Mouse (Mus musculus): ENCODE measurements around the gene Eif4b. TPM values are rescaled to one million over a fixed set of nuclear protein-coding genes. Genes with fewer than 3 reads are reported as not detected.
A peak's percentile ranks its signal among the peaks of the same experiment; 100 is the strongest.

Gene Eif4b
- total RNA-seq, 2 experiments from 2014 or later: 82.3 to 204 TPM

GRCm38 (mm10) chr15:102101672-102102541, 28.3 kb downstream of the Eif4b start:
- no peak for ATAC-seq (ENCODE audit: poor library complexity, severe bottlenecking)

GRCm38 (mm10) chr15:102102548-102103121, 29.1 kb downstream of the Eif4b start:
- ATAC-seq (ENCODE audit: poor library complexity, severe bottlenecking): no peak

- ATAC-seq (ENCODE audit: poor library complexity, severe bottlenecking): no peak
Observed at GRCm38 (mm10) chr15:102103371-102103946, 29.9 kb downstream of the Eif4b start.

GRCm38 (mm10) chr15:102103947-102104555, 30.5 kb downstream of the Eif4b start:
- no peak for ATAC-seq (ENCODE audit: poor library complexity, severe bottlenecking)

GRCm38 (mm10) chr15:102105360-102105759, 31.8 kb downstream of the Eif4b start:
- ATAC-seq (ENCODE audit: poor library complexity, severe bottlenecking): no peak

- ATAC-seq (ENCODE audit: poor library complexity, severe bottlenecking): no peak
Observed at GRCm38 (mm10) chr15:102105764-102106730, 32.5 kb downstream of the Eif4b start.

- no peak for ATAC-seq (ENCODE audit: poor library complexity, severe bottlenecking)
Observed at GRCm38 (mm10) chr15:102106754-102107456, 33.3 kb downstream of the Eif4b start.

- peak; percentile 58 for ATAC-seq (ENCODE audit: poor library complexity, severe bottlenecking)
Observed at GRCm38 (mm10) chr15:102107689-102108573, 34.4 kb downstream of the Eif4b start.

GRCm38 (mm10) chr15:102108651-102109525, 35.3 kb downstream of the Eif4b start:
- ATAC-seq (ENCODE audit: poor library complexity, severe bottlenecking): peak; percentile 65

GRCm38 (mm10) chr15:102110271-102110670, 36.7 kb downstream of the Eif4b start:
- no peak for ATAC-seq (ENCODE audit: poor library complexity, severe bottlenecking)

- ATAC-seq (ENCODE audit: poor library complexity, severe bottlenecking): no peak
Observed at GRCm38 (mm10) chr15:102110701-102111494, 37.3 kb downstream of the Eif4b start.

- ATAC-seq (ENCODE audit: poor library complexity, severe bottlenecking): no peak
Observed at GRCm38 (mm10) chr15:102111495-102111829, 37.9 kb downstream of the Eif4b start.

GRCm38 (mm10) chr15:102112181-102112580, 38.6 kb downstream of the Eif4b start:
- no peak for ATAC-seq (ENCODE audit: poor library complexity, severe bottlenecking)

GRCm38 (mm10) chr15:102112827-102113226, 39.3 kb downstream of the Eif4b start:
- no peak for ATAC-seq (ENCODE audit: poor library complexity, severe bottlenecking)

GRCm38 (mm10) chr15:102113674-102114073, 40.1 kb downstream of the Eif4b start:
- ATAC-seq (ENCODE audit: poor library complexity, severe bottlenecking): no peak

- ATAC-seq (ENCODE audit: poor library complexity, severe bottlenecking): no peak
Observed at GRCm38 (mm10) chr15:102114651-102115260, 41.2 kb downstream of the Eif4b start.

Measured in megakaryocyte, adult 5-6 weeks (primary cell).